Mouse (Mus musculus): ENCODE measurements at regions not wholly inside any gene's neighbourhood (a gene's known extent, or its start where the extent isn't known, plus 50 kb on each side); places are given as distances from the start of the nearest gene placed in this dataset.

DNA sequence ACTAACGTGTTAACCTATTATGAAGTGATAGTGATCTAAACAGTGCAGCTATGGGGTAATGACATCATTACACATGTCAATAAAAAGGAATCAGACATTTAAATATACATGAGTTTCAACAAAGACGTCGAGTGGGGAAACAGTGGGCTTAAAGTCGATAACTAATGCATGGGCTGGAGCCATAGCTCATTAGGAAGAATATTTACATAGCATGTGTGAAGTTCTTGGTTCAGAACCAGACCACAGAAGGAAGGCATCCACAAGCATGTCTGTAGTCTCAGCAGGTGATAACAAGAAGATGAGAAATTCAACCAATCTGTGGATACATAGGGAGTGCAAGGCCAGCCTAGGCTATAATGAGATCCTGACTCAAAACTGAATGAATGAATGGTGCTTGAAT lies 1456.0 kb downstream of the Efnb2 start:
- TF ChIP-seq EP300 (IDR thresholded peaks at IDR 0.05) = no peak
- TF ChIP-seq CTCF (IDR thresholded peaks at IDR 0.05) = no peak
- H3K4me3 ChIP-seq (ENCODE audit: low read depth, low read length) = no peak overlapping the region
- H3K4me1 ChIP-seq (ENCODE audit: insufficient read depth, low read depth, low read length) = no peaks in the 10 kb centered on the region
- no peak overlapping the region for H3K9ac ChIP-seq (replicated peaks; ENCODE audit: low read depth)
- H3K27me3 ChIP-seq (replicated peaks; ENCODE audit: insufficient read depth, low read length) = no peaks in the 10 kb centered on the region
- no peak for ATAC-seq
- H3K9me3 ChIP-seq (ENCODE audit: low read length) = no peaks in the 10 kb centered on the region
- 74% methylated on average over 4 of the region's 4 CpGs for WGBS
- no peak for DNase-seq (ENCODE audit: low spot score)
- H3K36me3 ChIP-seq (ENCODE audit: insufficient read depth, low read length) = no peaks in the 10 kb centered on the region
- H3K4me2 ChIP-seq (replicated peaks; ENCODE audit: low read depth, low read length) = no peak overlapping the region
- no peak overlapping the region for H3K27ac ChIP-seq (ENCODE audit: low read length)

DNA sequence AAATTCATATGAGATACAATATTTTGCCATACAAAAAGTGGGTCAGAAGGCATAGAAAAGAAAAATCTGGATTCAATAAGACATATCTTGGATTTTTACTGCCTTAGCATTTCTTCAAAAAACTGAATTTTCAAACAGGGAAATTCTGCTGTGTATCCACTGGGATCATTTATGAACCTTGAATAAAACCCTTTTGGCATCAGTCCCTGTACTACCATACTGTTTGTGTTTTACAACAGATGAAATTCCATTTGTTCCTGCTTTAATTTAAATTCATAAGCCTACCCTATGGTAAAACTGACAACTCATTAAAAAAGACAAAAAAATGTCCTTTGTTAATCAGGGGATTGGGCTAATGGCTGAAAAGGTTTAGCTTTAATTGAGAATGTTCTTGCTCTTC lies 1470.3 kb downstream of the Efnb2 start:
- H3K4me3 ChIP-seq (ENCODE audit: low read depth, low read length) = no peak overlapping the region
- ATAC-seq (no peak), DNase-seq (ENCODE audit: low spot score) (no peak)
- TF ChIP-seq EP300 (IDR thresholded peaks at IDR 0.05) (no peak), CTCF (IDR thresholded peaks at IDR 0.05) (no peak)
- H3K27me3 ChIP-seq (replicated peaks; ENCODE audit: insufficient read depth, low read length) = no peaks in the 10 kb centered on the region
- H3K4me1 ChIP-seq (ENCODE audit: insufficient read depth, low read depth, low read length) = no peaks in the 10 kb centered on the region
- H3K9me3 ChIP-seq (ENCODE audit: low read length) = no peaks in the 10 kb centered on the region
- no peaks in the 10 kb centered on the region for H3K36me3 ChIP-seq (ENCODE audit: insufficient read depth, low read length)
- H3K27ac ChIP-seq (ENCODE audit: low read length) = no peak overlapping the region
- no peak overlapping the region for H3K4me2 ChIP-seq (replicated peaks; ENCODE audit: low read depth, low read length)
- H3K9ac ChIP-seq (replicated peaks; ENCODE audit: low read depth) = no peak overlapping the region

- WGBS = 80% methylated on average over 5 of the region's 5 CpGs
Observed at GRCm38 (mm10) chr8:7163361-7163760, 1497.7 kb downstream of the Efnb2 start.

GRCm38 (mm10) chr8:7131746-7132145 lies 1529.3 kb downstream of the Efnb2 start:
- ATAC-seq = no peak
- Histone ChIP-seq H3K9me3 (ENCODE audit: low read length) (no peaks in the 10 kb centered on the region), H3K4me3 (ENCODE audit: low read depth, low read length) (no peak overlapping the region), H3K4me1 (ENCODE audit: insufficient read depth, low read depth, low read length) (no peaks in the 10 kb centered on the region), H3K27ac (ENCODE audit: low read length) (no peak overlapping the region), H3K36me3 (ENCODE audit: insufficient read depth, low read length) (no peaks in the 10 kb centered on the region), H3K9ac (replicated peaks; ENCODE audit: low read depth) (no peak overlapping the region), H3K27me3 (replicated peaks; ENCODE audit: insufficient read depth, low read length) (no peaks in the 10 kb centered on the region), H3K4me2 (replicated peaks; ENCODE audit: low read depth, low read length) (peak overlapping the region; percentile 18; the same call in 1 of the 2 replicates)
- WGBS = 34% methylated on average over 4 of the region's 4 CpGs
- TF ChIP-seq CTCF (IDR thresholded peaks at IDR 0.05) (no peak), EP300 (IDR thresholded peaks at IDR 0.05) (no peak)
- DNase-seq (ENCODE audit: low spot score) = no peak

More at GRCm38 (mm10) chr8:7163361-7163760, 1497.7 kb downstream of the Efnb2 start:
- Histone ChIP-seq H3K27me3 (replicated peaks; ENCODE audit: insufficient read depth, low read length) (no peaks in the 10 kb centered on the region), H3K27ac (ENCODE audit: low read length) (no peak overlapping the region), H3K4me1 (ENCODE audit: insufficient read depth, low read depth, low read length) (no peaks in the 10 kb centered on the region), H3K9ac (replicated peaks; ENCODE audit: low read depth) (no peak overlapping the region), H3K36me3 (ENCODE audit: insufficient read depth, low read length) (no peaks in the 10 kb centered on the region), H3K9me3 (ENCODE audit: low read length) (no peaks in the 10 kb centered on the region), H3K4me2 (replicated peaks; ENCODE audit: low read depth, low read length) (no peak overlapping the region), H3K4me3 (ENCODE audit: low read depth, low read length) (no peak overlapping the region)
- ATAC-seq (peak; percentile 66; the same call in 1 of the 2 replicates), DNase-seq (ENCODE audit: low spot score) (peak; percentile 52)
- TF ChIP-seq EP300 (IDR thresholded peaks at IDR 0.05) = no peak
- no peak for TF ChIP-seq CTCF (IDR thresholded peaks at IDR 0.05)

DNA sequence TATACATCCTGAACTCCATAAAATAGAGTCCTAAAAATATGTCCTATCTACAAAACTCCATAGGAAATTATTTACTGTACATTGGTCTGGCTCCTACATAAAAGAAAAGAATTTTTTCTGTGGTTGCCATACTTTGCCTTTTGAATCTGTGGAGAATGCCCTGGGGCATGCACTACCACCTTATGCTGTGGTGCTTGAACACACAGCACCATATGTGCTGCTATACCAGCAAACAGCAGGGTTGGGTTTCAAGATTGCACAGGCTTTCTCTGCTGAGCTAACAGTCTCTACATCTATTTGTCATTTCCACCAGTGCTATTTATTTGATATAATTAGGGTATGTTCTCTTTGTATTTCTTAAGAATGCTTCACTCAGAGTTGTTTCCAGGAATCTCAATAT lies 1552.2 kb downstream of the Efnb2 start:
- no peak for ATAC-seq
- no peak overlapping the region for H3K4me3 ChIP-seq (ENCODE audit: low read depth, low read length)
- no peaks in the 10 kb centered on the region for H3K9me3 ChIP-seq (ENCODE audit: low read length)
- TF ChIP-seq EP300 (IDR thresholded peaks at IDR 0.05) (no peak), CTCF (IDR thresholded peaks at IDR 0.05) (no peak)
- H3K4me1 ChIP-seq (ENCODE audit: insufficient read depth, low read depth, low read length) = no peaks in the 10 kb centered on the region
- H3K27ac ChIP-seq (ENCODE audit: low read length) = no peak overlapping the region
- H3K36me3 ChIP-seq (ENCODE audit: insufficient read depth, low read length) = no peaks in the 10 kb centered on the region
- no peaks in the 10 kb centered on the region for H3K27me3 ChIP-seq (replicated peaks; ENCODE audit: insufficient read depth, low read length)
- no peak overlapping the region for H3K4me2 ChIP-seq (replicated peaks; ENCODE audit: low read depth, low read length)
- DNase-seq (ENCODE audit: low spot score) = no peak
- no peak overlapping the region for H3K9ac ChIP-seq (replicated peaks; ENCODE audit: low read depth)

DNA sequence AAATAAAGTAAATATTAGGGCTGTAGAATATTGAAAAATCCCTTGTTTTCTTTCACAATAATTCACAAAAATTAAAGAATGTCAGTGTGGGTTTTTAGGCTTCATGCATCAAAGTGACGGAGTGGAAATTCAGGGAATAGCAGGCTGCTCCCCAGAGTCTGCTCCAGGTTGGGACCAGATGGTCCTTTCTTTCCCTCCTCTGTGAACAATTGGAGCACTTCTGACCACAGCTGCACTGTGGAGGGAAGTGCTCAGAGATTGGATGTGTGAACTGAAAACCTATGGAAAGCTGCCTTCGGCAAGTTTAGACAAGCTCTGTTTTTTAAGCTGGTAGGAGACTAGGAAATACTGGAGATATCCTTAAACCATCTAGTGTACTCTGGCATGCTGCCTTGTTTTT lies 1563.5 kb downstream of the Efnb2 start:
- Histone ChIP-seq H3K9ac (replicated peaks; ENCODE audit: low read depth) (no peak overlapping the region), H3K36me3 (ENCODE audit: insufficient read depth, low read length) (no peaks in the 10 kb centered on the region), H3K27me3 (replicated peaks; ENCODE audit: insufficient read depth, low read length) (no peaks in the 10 kb centered on the region), H3K27ac (ENCODE audit: low read length) (no peak overlapping the region), H3K4me2 (replicated peaks; ENCODE audit: low read depth, low read length) (no peak overlapping the region), H3K9me3 (ENCODE audit: low read length) (no peaks in the 10 kb centered on the region), H3K4me1 (ENCODE audit: insufficient read depth, low read depth, low read length) (no peaks in the 10 kb centered on the region), H3K4me3 (ENCODE audit: low read depth, low read length) (no peak overlapping the region)
- ATAC-seq (no peak), DNase-seq (ENCODE audit: low spot score) (no peak)
- 69% methylated on average over 2 of the region's 2 CpGs for WGBS
- TF ChIP-seq EP300 (IDR thresholded peaks at IDR 0.05) (no peak), CTCF (IDR thresholded peaks at IDR 0.05) (no peak)

DNA sequence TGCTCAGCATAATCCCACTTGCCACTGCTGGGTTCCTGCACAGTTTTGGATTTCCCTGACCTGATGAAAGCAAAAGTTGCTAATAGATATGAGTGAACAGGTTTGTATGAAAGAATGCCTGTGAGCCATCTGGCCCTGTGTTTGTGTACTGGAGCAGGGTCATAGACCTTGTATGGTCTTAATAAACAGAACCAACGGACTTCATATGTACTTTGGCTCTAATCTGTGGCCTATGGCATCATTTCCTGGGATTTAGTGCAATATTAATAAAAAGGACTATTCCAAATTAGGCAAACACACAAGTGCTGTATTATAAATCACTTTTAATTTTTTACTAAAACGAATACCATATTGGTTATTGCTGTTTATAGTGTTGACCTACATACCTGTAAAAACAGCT lies 1568.2 kb downstream of the Efnb2 start:
- H3K36me3 ChIP-seq (ENCODE audit: insufficient read depth, low read length) = no peaks in the 10 kb centered on the region
- no peak overlapping the region for H3K9ac ChIP-seq (replicated peaks; ENCODE audit: low read depth)
- WGBS = 45% methylated on average over 2 of the region's 2 CpGs
- H3K27me3 ChIP-seq (replicated peaks; ENCODE audit: insufficient read depth, low read length) = no peaks in the 10 kb centered on the region
- no peaks in the 10 kb centered on the region for H3K9me3 ChIP-seq (ENCODE audit: low read length)
- DNase-seq (ENCODE audit: low spot score) = no peak
- H3K4me3 ChIP-seq (ENCODE audit: low read depth, low read length) = no peak overlapping the region
- no peaks in the 10 kb centered on the region for H3K4me1 ChIP-seq (ENCODE audit: insufficient read depth, low read depth, low read length)
- no peak for TF ChIP-seq EP300 (IDR thresholded peaks at IDR 0.05)
- TF ChIP-seq CTCF (IDR thresholded peaks at IDR 0.05) = no peak
- no peak for ATAC-seq
- no peak overlapping the region for H3K27ac ChIP-seq (ENCODE audit: low read length)
- H3K4me2 ChIP-seq (replicated peaks; ENCODE audit: low read depth, low read length) = no peak overlapping the region
